Mouse (Mus musculus): ENCODE data around the gene Foxd4. TPM values are rescaled to one million over a fixed set of nuclear protein-coding genes. Genes with fewer than 3 reads are reported as not detected.

Gene Foxd4
- total RNA-seq (2014; rRNA removed) (not detected in 2 replicates), polyA plus RNA-seq (2015; fragmentation: Nextera tagmentation; extraction: Ambion mirVana) (0.14 TPM in 1 of 2 replicates, not detected in the other)

DNA sequence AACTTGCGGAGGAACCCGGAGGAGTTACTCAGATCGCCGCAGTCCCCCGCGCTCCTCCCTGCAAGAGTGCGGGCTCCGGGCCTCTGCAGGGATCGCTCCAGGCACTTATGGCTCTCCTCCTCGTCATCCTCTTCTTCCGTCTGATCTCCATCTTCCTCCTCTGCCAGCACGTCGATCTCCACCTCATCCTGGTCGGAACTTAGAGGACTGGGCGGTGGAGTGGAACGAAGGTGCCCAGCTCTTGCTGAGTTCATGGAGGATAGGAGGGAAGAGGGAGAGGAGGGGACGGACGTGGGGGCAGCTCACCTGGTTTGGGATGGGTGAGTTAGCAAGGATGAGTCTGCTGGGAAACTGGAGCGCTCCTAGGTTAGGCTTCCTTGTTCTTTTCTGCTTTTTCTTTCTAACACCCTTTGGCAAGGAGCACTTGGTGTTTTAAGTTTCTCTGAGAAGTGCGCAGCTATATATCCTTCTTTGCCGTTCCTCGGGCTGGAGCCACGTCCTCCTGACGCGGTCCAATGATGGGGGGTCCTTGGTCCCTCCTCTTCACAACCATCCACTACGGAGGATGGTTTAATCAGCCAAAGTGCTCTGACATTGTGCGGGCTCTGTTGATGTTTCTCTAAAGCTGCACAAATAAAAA is at the start of gene Foxd4:
TSS of gene Foxd4 (minus strand) at position 617 of the 640 bp plus-strand sequence.
- H3K27me3 ChIP-seq (ENCODE audit: insufficient read depth, low read length): peaks cover 61% of the 10 kb centered on the region
- no peaks in the 10 kb centered on the region for H3K36me3 ChIP-seq (ENCODE audit: insufficient read depth, low read length)
- no peaks in the 10 kb centered on the region for H3K4me1 ChIP-seq (ENCODE audit: insufficient read depth, low read length)
- WGBS: under 1% methylated on average over 27 of the region's 27 CpGs
- H3K9me3 ChIP-seq (ENCODE audit: low read length): no peaks in the 10 kb centered on the region
- peak within 1 kb of the TSS; percentile 56 for H3K4me2 ChIP-seq (ENCODE audit: low read depth, low read length)
- no peak within 1 kb of the TSS for H3K27ac ChIP-seq
- ATAC-seq (peak; percentile 28), DNase-seq (ENCODE audit: low spot score) (no peak)
- peak within 1 kb of the TSS; percentile 32 for H3K4me3 ChIP-seq (ENCODE audit: low read length)
- TF ChIP-seq CTCF (IDR thresholded peaks at IDR 0.05; ENCODE audit: low read depth): no peak
- H3K9ac ChIP-seq (replicated peaks; ENCODE audit: low read length): no peak within 1 kb of the TSS

- H3K36me3 ChIP-seq (ENCODE audit: insufficient read depth, low read length): no peaks in the 10 kb centered on the region
- H3K4me2 ChIP-seq (ENCODE audit: low read depth, low read length): no peak overlapping the region
- DNase-seq (ENCODE audit: low spot score) (no peak), ATAC-seq (no peak)
- no peak overlapping the region for H3K4me3 ChIP-seq (ENCODE audit: low read length)
- no peaks in the 10 kb centered on the region for H3K9me3 ChIP-seq (ENCODE audit: low read length)
- no peak for TF ChIP-seq CTCF (IDR thresholded peaks at IDR 0.05; ENCODE audit: low read depth)
- no peaks in the 10 kb centered on the region for H3K4me1 ChIP-seq (ENCODE audit: insufficient read depth, low read length)
- H3K27ac ChIP-seq: no peak overlapping the region
- H3K27me3 ChIP-seq (ENCODE audit: insufficient read depth, low read length): no peaks in the 10 kb centered on the region
- no peak overlapping the region for H3K9ac ChIP-seq (replicated peaks; ENCODE audit: low read length)
These were observed 44.7 kb upstream of the Foxd4 start for GRCm38 (mm10) chr19:24945521-24946262.

GRCm38 (mm10) chr19:24937084-24937483 is 36.1 kb upstream of the Foxd4 start:
- no peak overlapping the region for H3K27ac ChIP-seq
- no peak for TF ChIP-seq CTCF (IDR thresholded peaks at IDR 0.05; ENCODE audit: low read depth)
- DNase-seq (ENCODE audit: low spot score) (no peak), ATAC-seq (no peak)
- no peaks in the 10 kb centered on the region for H3K9me3 ChIP-seq (ENCODE audit: low read length)
- WGBS: 52% methylated on average over 1 of the region's 1 CpGs
- no peaks in the 10 kb centered on the region for H3K36me3 ChIP-seq (ENCODE audit: insufficient read depth, low read length)
- H3K27me3 ChIP-seq (ENCODE audit: insufficient read depth, low read length): no peaks in the 10 kb centered on the region
- H3K4me3 ChIP-seq (ENCODE audit: low read length): no peak overlapping the region
- H3K4me1 ChIP-seq (ENCODE audit: insufficient read depth, low read length): no peaks in the 10 kb centered on the region
- H3K4me2 ChIP-seq (ENCODE audit: low read depth, low read length): no peak overlapping the region
- no peak overlapping the region for H3K9ac ChIP-seq (replicated peaks; ENCODE audit: low read length)

- no peak overlapping the region for H3K4me2 ChIP-seq (ENCODE audit: low read depth, low read length)
- no peaks in the 10 kb centered on the region for H3K9me3 ChIP-seq (ENCODE audit: low read length)
- TF ChIP-seq CTCF (IDR thresholded peaks at IDR 0.05; ENCODE audit: low read depth): no peak
- no peaks in the 10 kb centered on the region for H3K4me1 ChIP-seq (ENCODE audit: insufficient read depth, low read length)
- DNase-seq (ENCODE audit: low spot score): no peak
- WGBS: 17% methylated on average over 1 of the region's 1 CpGs
- H3K9ac ChIP-seq (replicated peaks; ENCODE audit: low read length): no peak overlapping the region
- no peaks in the 10 kb centered on the region for H3K36me3 ChIP-seq (ENCODE audit: insufficient read depth, low read length)
- H3K4me3 ChIP-seq (ENCODE audit: low read length): no peak overlapping the region
- ATAC-seq: no peak
- no peak overlapping the region for H3K27ac ChIP-seq
- H3K27me3 ChIP-seq (ENCODE audit: insufficient read depth, low read length): no peaks in the 10 kb centered on the region
These were observed 28.0 kb upstream of the Foxd4 start for GRCm38 (mm10) chr19:24929041-24929440.

GRCm38 (mm10) chr19:24920866-24921265 is 19.9 kb upstream of the Foxd4 start:
- no peaks in the 10 kb centered on the region for H3K9me3 ChIP-seq (ENCODE audit: low read length)
- H3K9ac ChIP-seq (replicated peaks; ENCODE audit: low read length): no peak overlapping the region
- H3K27me3 ChIP-seq (ENCODE audit: insufficient read depth, low read length): no peaks in the 10 kb centered on the region
- WGBS: 90% methylated on average over 5 of the region's 5 CpGs
- no peaks in the 10 kb centered on the region for H3K4me1 ChIP-seq (ENCODE audit: insufficient read depth, low read length)
- H3K4me3 ChIP-seq (ENCODE audit: low read length): no peak overlapping the region
- H3K36me3 ChIP-seq (ENCODE audit: insufficient read depth, low read length): 0 out of 2 replicates have a peak, but pooled peaks cover 5% of the 10 kb centered on the region
- ATAC-seq: no peak
- no peak for DNase-seq (ENCODE audit: low spot score)
- no peak for TF ChIP-seq CTCF (IDR thresholded peaks at IDR 0.05; ENCODE audit: low read depth)
- H3K4me2 ChIP-seq (ENCODE audit: low read depth, low read length): no peak overlapping the region
- H3K27ac ChIP-seq: no peak overlapping the region

GRCm38 (mm10) chr19:24908385-24909155 is 7.6 kb upstream of the Foxd4 start:
- Histone ChIP-seq H3K27me3 (ENCODE audit: insufficient read depth, low read length) (no peaks in the 10 kb centered on the region), H3K4me1 (ENCODE audit: insufficient read depth, low read length) (no peaks in the 10 kb centered on the region), H3K4me3 (ENCODE audit: low read length) (no peak overlapping the region), H3K4me2 (ENCODE audit: low read depth, low read length) (no peak overlapping the region), H3K9me3 (ENCODE audit: low read length) (no peaks in the 10 kb centered on the region), H3K27ac (no peak overlapping the region), H3K36me3 (ENCODE audit: insufficient read depth, low read length) (no peaks in the 10 kb centered on the region), H3K9ac (replicated peaks; ENCODE audit: low read length) (no peak overlapping the region)
- no peak for TF ChIP-seq CTCF (IDR thresholded peaks at IDR 0.05; ENCODE audit: low read depth)
- no peak for DNase-seq (ENCODE audit: low spot score)
- 92% methylated on average over 3 of the region's 3 CpGs for whole genome bisulfite sequencing
- no peak for ATAC-seq
